Mouse (Mus musculus) G1E (cell line): ENCODE measurements around the gene Arhgef2. TPM values are rescaled to one million over a fixed set of nuclear protein-coding genes. Genes with fewer than 3 reads are reported as not detected.

ENCODE experiments used
- ATAC-seq: 2 replicates; pipeline ENCODE4 v1.8.0; 2016; ENCODE audit warnings: mild to moderate bottlenecking; ENCODE audit not compliant: insufficient number of reproducible peaks, poor library complexity, low FRiP score, severe bottlenecking; ENCODE audit errors: extremely low read depth
- DNase-seq: peaks from one replicate; pipeline ENCODE4 v3.0.0; 2012; ENCODE audit warnings: low spot score
- H3K27me3 ChIP-seq: 2 replicates; pipeline ENCODE4 v1.6.1; 2012; ENCODE audit warnings: mild to moderate bottlenecking, low read length, inconsistent platforms; ENCODE audit not compliant: insufficient read depth
- H3K36me3 ChIP-seq: replicated peaks from 2 replicates; pipeline ENCODE3; 2012; ENCODE audit warnings: mild to moderate bottlenecking, inconsistent platforms
- H3K4me1 ChIP-seq: 2 replicates; pipeline ENCODE4 v1.6.1; 2012; ENCODE audit warnings: low read depth, low read length, inconsistent platforms, mixed read lengths; ENCODE audit not compliant: insufficient read depth
- H3K4me3 ChIP-seq: 2 replicates; pipeline ENCODE4 v1.5.1; 2012; ENCODE audit warnings: low read depth, mild to moderate bottlenecking, inconsistent platforms, low read length, moderate library complexity, mixed read lengths
- H3K9me3 ChIP-seq: replicated peaks from 2 replicates; pipeline ENCODE4 v1.6.1; 2012; ENCODE audit warnings: inconsistent platforms
- CTCF ChIP-seq: IDR thresholded peaks from 2 replicates; pipeline ENCODE4 v1.5.1; 2012; ENCODE audit warnings: low read depth, low read length, inconsistent platforms, mixed read lengths
- GATA1 ChIP-seq: IDR thresholded peaks from 2 replicates; pipeline ENCODE4 v1.6.1; 2012; ENCODE audit warnings: borderline replicate concordance, low read length, inconsistent platforms, mixed read lengths
- GATA2 ChIP-seq: IDR thresholded peaks from 2 replicates; pipeline ENCODE4 v1.6.1; 2012; ENCODE audit warnings: low read depth, low read length, inconsistent platforms, borderline replicate concordance
- POLR2AphosphoS5 ChIP-seq: IDR thresholded peaks from 2 replicates; pipeline ENCODE4 v1.6.1; 2012; ENCODE audit warnings: low read depth, low read length, inconsistent platforms; ENCODE audit not compliant: insufficient replicate concordance
- TAL1 ChIP-seq: conservative IDR thresholded peaks from 2 replicates; pipeline ENCODE4 v1.6.1; 2012; ENCODE audit warnings: low read depth, low read length, inconsistent platforms, mixed read lengths
- polyA plus RNA-seq: library from polyadenylated mRNA; stranded (reverse); fragments of >175 nt; gene quantifications from 2 replicates; pipeline ENCODE4 v1.2.3, GENCODE M21; 2012
- total RNA-seq, 2 experiments: library from RNA; stranded (forward) in 1 of 2; stranded (reverse) in 1 of 2; fragments of 200-1000 nt in 1 of 2; fragments of >200 nt in 1 of 2; fragmentation: Nextera tagmentation in 1 of 2; gene quantifications; 2 replicates each; pipeline ENCODE4 v1.2.3; 2014 to 2017

The Arhgef2 gene
- total and polyA plus RNA-seq, 3 experiments, result 66.2 to 277 (median 181) TPM

- Histone ChIP-seq H3K36me3 (no peaks in the 10 kb centered on the region), H3K4me3 (peak overlapping the region; percentile 63; the same call in 1 of the 2 replicates), H3K9me3 (no peaks in the 10 kb centered on the region), H3K4me1 (0 out of 2 replicates have a peak, but pooled peaks cover 5% of the 10 kb centered on the region), H3K27me3 (peaks cover 3% of the 10 kb centered on the region; the same call in 1 of the 2 replicates)
- ATAC-seq, result 0 out of 2 replicates have a peak, but pooled peaks have one; percentile 22
- DNase-seq, result peak; percentile 46
- no peak for TF ChIP-seq POLR2AphosphoS5
- TF ChIP-seq TAL1, result no peak
- 0 out of 2 replicates have a peak, but pooled peaks have one; percentile 19 for TF ChIP-seq CTCF
Measured at GRCm38 (mm10) chr3:88677399-88677798, 71.6 kb downstream of the Arhgef2 start.

- TF ChIP-seq POLR2AphosphoS5 (no peak), CTCF (no peak), GATA2 (no peak), TAL1 (no peak), GATA1 (no peak)
- Histone ChIP-seq H3K27me3 (no peaks in the 10 kb centered on the region), H3K4me1 (peaks cover 19% of the 10 kb centered on the region), H3K4me3 (no peak overlapping the region), H3K36me3 (peaks cover 19% of the 10 kb centered on the region), H3K9me3 (no peaks in the 10 kb centered on the region)
- no peak for DNase-seq
- ATAC-seq, result no peak
Measured at GRCm38 (mm10) chr3:88683814-88684213, 78.0 kb downstream of the Arhgef2 start.

DNA sequence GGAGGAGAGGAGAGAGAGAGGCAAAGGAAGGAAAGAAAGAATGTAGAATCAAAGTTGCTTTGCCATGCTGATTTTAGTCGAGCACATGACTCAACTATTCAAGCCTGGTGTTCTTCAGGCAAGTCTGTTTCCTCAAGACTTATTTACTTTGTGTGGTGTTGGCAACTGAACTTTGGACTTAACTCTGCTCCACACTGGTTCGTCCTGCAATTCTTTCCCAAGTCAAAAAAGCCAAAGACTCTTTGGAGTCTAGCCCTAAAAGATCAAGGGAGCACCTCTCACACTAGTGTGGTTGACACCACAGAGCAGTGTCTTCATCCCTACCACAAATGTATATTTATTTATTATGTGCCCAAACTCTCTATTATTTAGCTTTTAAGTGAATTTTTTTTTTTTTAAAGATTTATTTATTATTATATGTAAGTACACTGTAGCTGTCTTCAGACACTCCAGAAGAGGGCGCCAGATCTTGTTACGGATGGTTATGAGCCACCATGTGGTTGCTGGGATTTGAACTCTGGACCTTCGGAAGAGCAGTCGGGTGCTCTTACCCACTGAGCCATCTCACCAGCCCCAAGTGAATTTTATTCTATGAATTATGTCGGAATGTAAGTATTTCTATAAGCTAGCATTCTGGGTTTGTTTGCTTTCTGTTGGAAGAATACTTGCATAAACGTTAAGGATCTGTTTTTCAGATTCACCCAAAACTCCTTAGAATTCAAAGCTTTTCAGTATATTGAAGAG lies 78.6 kb downstream of the Arhgef2 start:
- DNase-seq, result no peak
- Histone ChIP-seq H3K4me3 (peak overlapping the region; percentile 93), H3K4me1 (peaks cover 19% of the 10 kb centered on the region), H3K9me3 (no peaks in the 10 kb centered on the region), H3K27me3 (no peaks in the 10 kb centered on the region), H3K36me3 (peaks cover 25% of the 10 kb centered on the region)
- TF ChIP-seq CTCF, result no peak
- no peak for TF ChIP-seq TAL1
- no peak for TF ChIP-seq GATA1
- TF ChIP-seq GATA2, result no peak
- TF ChIP-seq POLR2AphosphoS5, result no peak
- no peak for ATAC-seq

GRCm38 (mm10) chr3:88684980-88685941 lies 79.5 kb downstream of the Arhgef2 start, which contains the start of gene Khdc4:
TSS of gene Khdc4 (plus strand) at chr3:88685803.
- TF ChIP-seq CTCF (no peak), GATA2 (no peak), POLR2AphosphoS5 (no peak), GATA1 (no peak), TAL1 (no peak)
- peak within 1 kb of the TSS; percentile 93 for H3K4me3 ChIP-seq
- H3K9me3 ChIP-seq, result no peaks in the 10 kb centered on the region
- DNase-seq, result peak; percentile 94
- H3K4me1 ChIP-seq, result peaks cover 19% of the 10 kb centered on the region
- peaks cover 34% of the 10 kb centered on the region for H3K36me3 ChIP-seq
- H3K27me3 ChIP-seq, result no peaks in the 10 kb centered on the region
- ATAC-seq, result peak; percentile 99

- TF ChIP-seq TAL1 (no peak), GATA2 (no peak), POLR2AphosphoS5 (no peak), GATA1 (no peak), CTCF (no peak)
- Histone ChIP-seq H3K27me3 (no peaks in the 10 kb centered on the region), H3K4me3 (peak overlapping the region; percentile 93), H3K36me3 (peaks cover 41% of the 10 kb centered on the region), H3K9me3 (no peaks in the 10 kb centered on the region), H3K4me1 (peaks cover 19% of the 10 kb centered on the region)
- DNase-seq, result peak; percentile 54
- no peak for ATAC-seq
Measured at GRCm38 (mm10) chr3:88685958-88686451, 80.2 kb downstream of the Arhgef2 start.

GRCm38 (mm10) chr3:88686734-88687611 lies 81.2 kb downstream of the Arhgef2 start:
- DNase-seq, result no peak
- H3K27me3 ChIP-seq, result no peaks in the 10 kb centered on the region
- TF ChIP-seq TAL1 (no peak), CTCF (no peak), GATA2 (no peak), GATA1 (no peak), POLR2AphosphoS5 (no peak)

More at GRCm38 (mm10) chr3:88686734-88687611, 81.2 kb downstream of the Arhgef2 start:
- Histone ChIP-seq H3K36me3 (peaks cover 49% of the 10 kb centered on the region), H3K9me3 (no peaks in the 10 kb centered on the region), H3K4me3 (peak overlapping the region; percentile 93), H3K4me1 (peaks cover 19% of the 10 kb centered on the region)
- no peak for ATAC-seq
